Mouse (Mus musculus) right cerebral cortex, postnatal 25 days (tissue): Measurements from ENCODE around the gene Sgf29.

Source experiments
- DNase-seq: peaks from one replicate; pipeline ENCODE4 v3.0.0; 2022

Gene Sgf29

GRCm38 (mm10) chr7:126708175-126708952 lies 59.3 kb downstream of the Sgf29 start:
- DNase-seq, result no peak

- no peak for DNase-seq
Measured at GRCm38 (mm10) chr7:126710266-126710665, 61.2 kb downstream of the Sgf29 start.

GRCm38 (mm10) chr7:126711910-126712309 lies 62.8 kb downstream of the Sgf29 start:
- DNase-seq, result no peak

- DNase-seq, result no peak
Measured at GRCm38 (mm10) chr7:126715679-126716078, 66.6 kb downstream of the Sgf29 start.

- DNase-seq, result no peak
Measured at GRCm38 (mm10) chr7:126717566-126717965, 68.5 kb downstream of the Sgf29 start.

- no peak for DNase-seq
Measured at GRCm38 (mm10) chr7:126718787-126719337, 69.8 kb downstream of the Sgf29 start.

- no peak for DNase-seq
Measured at GRCm38 (mm10) chr7:126721635-126722034, 72.5 kb downstream of the Sgf29 start.
